Mouse (Mus musculus): ENCODE measurements around the gene Ccdc9.

DNA sequence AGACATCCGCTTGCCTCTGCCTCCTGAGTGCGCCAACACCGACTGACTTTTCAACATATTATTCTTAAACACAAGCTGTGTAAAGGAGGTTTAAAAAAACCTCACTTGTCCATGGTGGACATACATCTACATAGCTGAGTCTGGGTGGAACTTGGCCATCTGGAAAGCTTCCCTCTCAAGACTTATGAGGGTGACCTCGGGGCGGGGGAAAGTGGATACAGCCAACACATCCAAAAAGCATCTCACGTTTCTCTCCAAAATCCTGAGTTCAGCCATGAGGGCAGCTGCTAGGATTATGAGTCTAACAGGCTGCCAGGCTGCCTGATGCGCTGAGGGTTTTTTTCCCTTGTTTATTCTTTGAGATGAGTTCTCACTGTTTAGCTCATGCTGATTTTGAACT is 38.1 kb upstream of the Ccdc9 start:
- TF ChIP-seq POLR2A (IDR thresholded peaks at IDR 0.05; ENCODE audit: borderline replicate concordance, insufficient read depth, low read length) = no peak
- no peak for TF ChIP-seq CTCF (IDR thresholded peaks at IDR 0.05; ENCODE audit: borderline replicate concordance, insufficient read depth, low read depth, low read length)
